Comparison of ENCODE assay signal across 8 mouse cellular contexts in the genomic region with DNA sequence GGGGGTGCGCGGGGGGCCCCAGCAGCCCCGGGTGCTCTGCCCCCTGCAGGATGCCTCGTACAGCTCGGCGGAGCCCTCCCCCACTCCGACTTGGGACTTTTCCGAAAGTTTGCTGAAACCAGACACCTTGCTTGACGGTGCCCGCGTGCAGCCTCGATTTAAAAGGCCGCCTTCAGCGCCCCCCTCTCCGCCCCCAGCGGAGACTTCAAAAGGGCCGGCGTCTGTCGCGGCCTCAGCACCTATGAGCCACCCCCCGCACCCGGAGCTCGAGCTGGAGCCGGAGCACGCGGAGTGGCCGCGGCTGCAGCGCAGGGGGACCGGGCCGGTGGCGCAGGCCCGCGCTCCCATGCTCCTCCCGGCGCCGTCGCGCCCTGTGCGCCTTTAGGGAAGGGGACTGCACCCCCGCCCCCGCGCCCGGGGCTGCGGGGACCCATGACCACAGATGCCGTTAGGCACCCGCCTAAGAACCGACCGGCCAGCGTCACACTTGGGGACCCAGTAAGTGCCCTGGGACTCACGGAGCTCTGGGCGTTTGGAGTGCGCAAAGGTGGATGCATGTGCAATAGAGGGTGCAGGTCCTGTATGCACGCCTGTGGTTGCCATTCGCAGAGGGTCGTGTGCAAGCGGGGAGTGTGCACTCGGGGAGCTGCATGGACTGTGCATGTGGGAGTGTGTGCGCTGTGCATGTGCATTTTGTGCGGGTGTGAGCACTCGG. TPM values are rescaled to one million over a fixed set of nuclear protein-coding genes. Genes with fewer than 3 reads are reported as not detected.
DNase-seq lines count a peak whose midpoint lies in the region; ATAC-seq and TF ChIP-seq lines count a peak whose summit lies in the region.

A gene (plus strand): TSS at position 98 of the 715 bp plus-strand sequence.

- DNase-seq in kidney, adult 2 months = peak; percentile 25
- DNase-seq in kidney, postnatal 25 days = no peak
- peak; percentile 40 for DNase-seq in adrenal gland, postnatal 10 days
- DNase-seq in forelimb bud, embryonic 11.5 days (ENCODE audit: low read depth, low spot score) = peak; percentile 83
- DNase-seq in liver, embryonic 13.5 days = no peak
- no peak for DNase-seq in gastrocnemius, postnatal 14 days
- no peak for DNase-seq in urinary bladder, adult 18-20 months (ENCODE audit: low spot score in 2 of 2)

- no peaks in the 10 kb centered on the region for H3K27me3 ChIP-seq in kidney, adult 2 months (replicated peaks; ENCODE audit: control insufficient read depth, insufficient read depth, low read length)
- peaks cover 65% of the 10 kb centered on the region for H3K27me3 ChIP-seq in liver, embryonic 13.5 days
- H3K27me3 ChIP-seq in stomach, embryonic 14.5 days (ENCODE audit: control insufficient read depth, insufficient read depth, low read length) = no peaks in the 10 kb centered on the region

- H3K9ac ChIP-seq in liver, embryonic 13.5 days = 0 out of 2 replicates have a peak within 1 kb of the TSS, but pooled peaks have one; percentile 9
- H3K9ac ChIP-seq in stomach, embryonic 14.5 days (replicated peaks; ENCODE audit: low read depth, low read length) = no peak within 1 kb of the TSS; the same call in 1 of the 2 replicates

- ATAC-seq in liver, embryonic 13.5 days (ENCODE audit: low read depth) = peak; percentile 35; the same call in 1 of the 2 replicates
- peak; percentile 64 for ATAC-seq in stomach, embryonic 14.5 days (ENCODE audit: insufficient number of reproducible peaks, insufficient read depth, low FRiP score, low read depth)

- H3K4me3 ChIP-seq in kidney, adult 2 months (ENCODE audit: insufficient read depth, low read depth, low read length) = peak within 1 kb of the TSS; percentile 6; the same call in 1 of the 2 replicates
- H3K4me3 ChIP-seq in liver, embryonic 13.5 days (replicated peaks) = peak within 1 kb of the TSS; percentile 61
- H3K4me3 ChIP-seq in stomach, embryonic 14.5 days (ENCODE audit: low read depth, low read length) = peak within 1 kb of the TSS; percentile 80

- H3K4me2 ChIP-seq in liver, embryonic 13.5 days = peak within 1 kb of the TSS; percentile 68
- peak within 1 kb of the TSS; percentile 95 for H3K4me2 ChIP-seq in stomach, embryonic 14.5 days (replicated peaks; ENCODE audit: low read depth, low read length)

- H3K4me1 ChIP-seq in kidney, adult 2 months (ENCODE audit: control insufficient read depth, insufficient read depth, low read length) = peaks cover 12% of the 10 kb centered on the region; the same call in 1 of the 2 replicates
- peaks cover 10% of the 10 kb centered on the region for H3K4me1 ChIP-seq in liver, embryonic 13.5 days (replicated peaks)
- peaks cover 25% of the 10 kb centered on the region; the same call in 1 of the 2 replicates for H3K4me1 ChIP-seq in stomach, embryonic 14.5 days (ENCODE audit: control insufficient read depth, insufficient read depth, low read length)

- intact Hi-C loops in gastrocnemius, postnatal 14 days (cut with DNase I; ENCODE audit: low total_unique reads) = loop anchor here (2.0 to 5.0 kb wide), 2 partner anchors 47 to 95 kb away; no protein-coding TSS in a partner anchor

- no peak for TF ChIP-seq POLR2A in kidney, adult 2 months (IDR thresholded peaks at IDR 0.05; ENCODE audit: low read depth, low read length)

- under 1% methylated on average over 54 of the region's 61 CpGs for WGBS in kidney, adult 2 months
- WGBS in liver, embryonic 13.5 days (ENCODE audit: insufficient replicate concordance) = 3% methylated on average over 61 of the region's 61 CpGs
- under 1% methylated on average over 60 of the region's 61 CpGs for WGBS in stomach, embryonic 14.5 days

- no peak within 1 kb of the TSS for H3K27ac ChIP-seq in kidney, adult 2 months (ENCODE audit: insufficient read depth, low read depth, low read length)
- no peak within 1 kb of the TSS for H3K27ac ChIP-seq in liver, embryonic 13.5 days
- peak within 1 kb of the TSS; percentile 48; the same call in 1 of the 2 replicates for H3K27ac ChIP-seq in stomach, embryonic 14.5 days (ENCODE audit: low read length)

- 0 out of 2 replicates have a peak, but pooled peaks have one; percentile 8 for TF ChIP-seq CTCF in kidney, adult 2 months (conservative IDR thresholded peaks at IDR 0.05; ENCODE audit: insufficient read depth, insufficient read length, low read depth, low read length)

- no peaks in the 10 kb centered on the region for H3K36me3 ChIP-seq in kidney, adult 2 months (ENCODE audit: control insufficient read depth, insufficient read depth, low read length)
- H3K36me3 ChIP-seq in liver, embryonic 13.5 days = no peaks in the 10 kb centered on the region
- no peaks in the 10 kb centered on the region for H3K36me3 ChIP-seq in stomach, embryonic 14.5 days (ENCODE audit: control insufficient read depth, insufficient read depth, low read length)

- no peaks in the 10 kb centered on the region for H3K9me3 ChIP-seq in liver, embryonic 13.5 days (replicated peaks)
- no peaks in the 10 kb centered on the region for H3K9me3 ChIP-seq in stomach, embryonic 14.5 days (ENCODE audit: control insufficient read depth, low read depth, low read length)

RNA-seq across cellular contexts. Expression of the gene that starts here (rescaled TPM):
- 23.1 and 31.7 TPM in 2 replicates for polyA plus RNA-seq in kidney, adult 2 months (2012; rRNA removed)
- 10 to 100 TPM; 11.4 to 15.2 TPM for total RNA-seq in adrenal gland, postnatal 10 days (2021)
- 1.5 TPM in 2 replicates for polyA plus RNA-seq in liver, embryonic 13.5 days (2015; fragmentation: Nextera tagmentation; extraction: Ambion mirVana)
- polyA plus RNA-seq in stomach, embryonic 14.5 days (2014; fragmentation: Nextera tagmentation; extraction: Ambion mirVana) = 23.6 and 24.8 TPM in 2 replicates
- total RNA-seq in gastrocnemius, postnatal 14 days (2021) = 1 to 10 TPM; 1.9 to 2.6 TPM

Comparison
In these comparisons a context has a peak if more than half of its experiments do, and no peak if none do; other contexts are left out.
1. DNase-seq: peak in kidney, adult 2 months (single experiment), adrenal gland, postnatal 10 days (single experiment) and forelimb bud, embryonic 11.5 days (single experiment); none in kidney, postnatal 25 days (0 of 2), liver, embryonic 13.5 days (single experiment), gastrocnemius, postnatal 14 days (single experiment) and urinary bladder, adult 18-20 months (0 of 2).
2. H3K4me3 ChIP-seq: peak in every context shown above with its lines; median percentile 80 in stomach, embryonic 14.5 days; 61 in liver, embryonic 13.5 days; 6 in kidney, adult 2 months.